Mouse (Mus musculus) kidney, postnatal 14 days (tissue): Measurements from ENCODE around the gene Park7.
A peak's percentile ranks its signal among the peaks of the same experiment; 100 is the strongest.

ENCODE experiments used
- DNase-seq: peaks from one replicate; pipeline ENCODE4 v3.0.0; 2022; ENCODE audit warnings: mixed read lengths

The Park7 gene

DNA sequence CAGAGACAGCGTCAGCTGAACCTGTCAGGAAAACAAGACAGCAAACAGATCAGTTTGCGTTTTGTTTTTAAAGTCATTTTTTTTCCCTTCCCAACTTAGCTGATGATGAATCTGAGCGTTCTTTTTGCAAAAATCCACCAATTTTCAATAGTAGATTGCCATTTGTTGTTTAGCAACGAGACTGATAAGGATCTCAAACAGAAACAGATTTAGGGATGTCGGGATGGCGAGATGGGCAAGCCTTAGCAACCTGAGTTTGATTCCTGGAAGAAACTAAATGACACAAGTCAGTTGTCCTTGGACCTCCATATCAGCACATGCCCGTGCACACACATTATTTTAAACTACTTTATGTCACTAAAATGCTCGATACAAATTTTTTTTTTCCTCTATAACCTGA, 41.6 kb downstream of the Park7 start:
- DNase-seq = no peak

- DNase-seq = peak; percentile 61
Observed at GRCm38 (mm10) chr4:150872139-150872651, 42.0 kb downstream of the Park7 start.

- DNase-seq = peak; percentile 66
Observed at GRCm38 (mm10) chr4:150871392-150872138, 42.7 kb downstream of the Park7 start.

- no peak for DNase-seq
Observed at GRCm38 (mm10) chr4:150870963-150871391, 43.3 kb downstream of the Park7 start.

- DNase-seq = no peak
Observed at GRCm38 (mm10) chr4:150869276-150870197, 44.7 kb downstream of the Park7 start.

- no peak for DNase-seq
Observed at GRCm38 (mm10) chr4:150868859-150869258, 45.4 kb downstream of the Park7 start.

DNA sequence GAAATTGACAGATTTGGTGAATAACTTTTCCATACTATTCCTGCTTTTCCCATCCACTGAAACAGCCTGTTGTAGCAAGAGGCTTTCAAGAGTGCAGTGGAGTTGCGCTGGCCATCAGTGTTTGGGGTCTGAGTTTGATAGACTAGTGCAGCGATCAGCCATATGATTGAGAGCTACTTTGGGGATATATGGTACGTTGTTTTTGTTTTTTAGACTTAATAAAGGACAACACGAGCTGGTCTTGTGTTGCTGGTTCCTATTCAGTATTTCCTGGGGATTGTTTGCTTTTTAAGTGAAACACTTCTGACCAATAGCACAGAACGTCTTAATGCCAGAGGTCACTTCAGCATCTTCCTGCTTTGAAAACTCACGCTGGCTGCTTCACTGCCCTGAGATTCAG, 46.1 kb downstream of the Park7 start:
- DNase-seq = no peak

DNA sequence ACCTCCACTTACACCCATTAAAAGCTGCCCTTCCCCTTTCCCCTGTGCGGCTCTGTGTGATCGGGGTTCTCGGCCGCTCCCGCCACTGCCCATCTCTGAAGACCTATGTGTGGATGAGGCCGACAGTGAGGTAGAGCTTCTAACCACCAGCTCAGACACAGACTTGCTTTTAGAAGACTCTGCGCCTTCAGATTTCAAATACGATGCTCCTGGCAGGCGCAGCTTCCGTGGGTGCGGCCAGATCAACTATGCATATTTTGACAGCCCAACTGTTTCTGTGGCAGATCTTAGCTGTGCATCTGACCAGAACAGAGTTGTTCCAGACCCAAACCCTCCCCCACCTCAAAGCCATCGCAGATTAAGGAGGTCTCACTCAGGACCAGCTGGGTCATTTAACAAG, 47.7 kb downstream of the Park7 start:
- DNase-seq = no peak

- no peak for DNase-seq
Observed at GRCm38 (mm10) chr4:150866069-150866468, 48.2 kb downstream of the Park7 start.

DNA sequence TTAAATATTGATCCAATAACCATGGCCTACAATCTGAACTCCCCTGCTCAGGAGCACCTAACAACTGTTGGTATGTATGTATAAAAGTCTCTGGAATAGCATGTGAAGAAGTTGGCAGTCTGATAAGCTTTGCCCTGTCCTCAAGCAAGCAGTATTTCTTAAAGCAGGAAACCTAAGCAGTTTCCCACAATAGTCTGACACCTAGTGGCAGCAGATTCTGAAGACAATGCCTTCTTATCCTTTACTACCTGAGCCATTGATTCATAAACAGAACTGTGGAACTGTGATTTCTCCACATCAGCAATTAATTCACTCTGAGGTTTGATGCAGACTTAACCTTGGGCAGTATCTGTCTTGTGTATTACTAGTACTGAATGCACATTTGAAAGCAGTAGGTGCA, 48.9 kb downstream of the Park7 start:
- no peak for DNase-seq

DNA sequence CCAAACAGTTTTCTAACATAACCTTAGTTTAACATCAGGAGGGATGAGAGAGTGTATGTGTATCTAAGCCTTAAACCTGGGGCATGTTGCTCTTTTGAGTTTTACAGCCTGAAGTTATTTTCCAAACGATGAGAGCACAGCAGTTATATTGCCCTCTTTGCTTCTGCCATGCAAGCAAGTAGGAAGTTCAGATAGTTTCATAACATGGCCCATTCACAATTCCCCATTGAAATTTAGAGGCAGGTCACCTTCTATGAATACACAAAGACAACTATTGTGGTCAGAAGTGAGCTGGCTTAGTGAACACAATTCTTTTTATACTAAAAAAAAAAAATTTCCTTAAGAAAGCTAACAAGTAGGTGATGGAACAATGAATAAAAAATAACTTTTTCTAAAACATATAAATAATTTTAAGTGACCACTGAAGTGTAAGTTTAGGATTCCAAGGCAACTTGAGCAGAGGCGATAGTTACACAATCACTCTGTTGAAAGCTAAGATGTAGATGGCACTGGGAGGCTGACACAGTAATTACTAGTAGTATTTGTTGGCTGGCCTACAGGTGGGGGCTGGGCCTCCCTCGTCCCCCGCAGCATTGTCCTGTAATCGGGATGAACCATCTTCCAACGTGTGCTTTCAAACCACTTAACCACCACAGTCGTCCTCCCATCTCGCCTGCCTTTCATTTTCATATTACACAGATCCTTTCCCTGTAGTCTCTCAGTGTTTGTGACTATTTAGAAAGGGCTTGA, 51.4 kb downstream of the Park7 start:
- no peak for DNase-seq

- no peak for DNase-seq
Observed at GRCm38 (mm10) chr4:150861161-150861560, 53.1 kb downstream of the Park7 start.

GRCm38 (mm10) chr4:150860526-150860925, 53.7 kb downstream of the Park7 start:
- no peak for DNase-seq

DNA sequence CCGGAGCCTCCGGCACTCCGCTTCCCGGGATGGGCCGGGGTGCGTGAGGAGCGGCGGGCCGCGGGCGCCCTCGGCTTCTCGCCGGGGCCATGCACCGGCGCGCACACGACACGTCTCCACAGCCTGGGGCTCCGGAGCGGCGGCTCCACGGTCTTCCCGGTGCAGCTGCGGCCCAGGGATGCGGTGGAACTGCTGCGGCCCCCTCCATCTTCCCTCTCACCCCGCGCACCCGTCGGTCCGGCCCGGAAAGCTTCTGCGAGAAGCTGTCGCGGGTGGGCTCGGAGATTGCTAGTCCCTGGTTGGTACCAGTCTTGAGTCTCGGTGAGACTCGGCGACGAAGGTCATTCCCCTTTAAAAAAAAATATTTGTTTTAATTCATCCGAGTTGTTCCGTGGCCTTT, 58.9 kb downstream of the Park7 start:
- no peak for DNase-seq

- peak; percentile 97 for DNase-seq
Observed at GRCm38 (mm10) chr4:150854839-150855246, 59.4 kb downstream of the Park7 start.

- DNase-seq = peak; percentile 88
Observed at GRCm38 (mm10) chr4:150853680-150854461, 60.4 kb downstream of the Park7 start, which contains the start of gene Errfi1. Gene Errfi1, plus strand, starts transcription at chr4:150853919.

DNA sequence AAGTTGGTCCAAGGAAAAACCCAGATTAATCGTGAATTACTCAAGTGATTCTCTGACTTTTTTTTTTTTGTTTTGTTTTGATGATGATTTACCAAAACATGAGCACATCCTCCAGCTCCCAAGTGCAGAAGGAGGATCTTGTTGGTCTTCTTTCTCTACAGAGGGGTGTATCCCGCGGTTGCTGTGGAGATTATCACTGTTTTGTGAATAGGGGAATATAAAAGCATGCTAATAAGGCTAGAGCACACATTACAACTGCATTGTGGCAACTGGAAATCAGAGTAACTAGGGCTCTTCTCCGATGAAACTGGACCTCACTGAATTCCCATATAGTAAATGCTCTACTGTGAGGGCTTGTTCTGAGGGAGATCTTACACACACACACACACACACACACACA, 61.8 kb downstream of the Park7 start:
- no peak for DNase-seq

DNA sequence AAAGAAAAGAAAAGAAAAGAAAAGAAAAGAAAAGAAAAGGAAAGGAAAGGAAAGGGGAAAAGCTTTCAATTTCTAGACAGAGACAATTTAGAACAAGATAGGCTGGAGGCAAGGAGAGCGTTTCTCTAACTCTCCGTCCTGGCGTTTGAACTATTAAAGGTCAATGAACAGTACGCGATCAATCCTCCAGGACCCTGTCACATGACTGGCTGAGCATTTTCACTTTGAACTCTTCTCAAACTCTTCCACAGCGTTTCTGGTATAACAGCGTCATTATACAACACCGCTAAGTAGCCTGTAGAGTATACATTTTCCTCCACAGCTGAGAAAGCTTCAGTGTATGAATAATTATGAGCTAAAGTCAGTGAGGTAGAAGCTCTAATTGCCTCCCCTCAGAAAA, 62.2 kb downstream of the Park7 start:
- DNase-seq = no peak

DNA sequence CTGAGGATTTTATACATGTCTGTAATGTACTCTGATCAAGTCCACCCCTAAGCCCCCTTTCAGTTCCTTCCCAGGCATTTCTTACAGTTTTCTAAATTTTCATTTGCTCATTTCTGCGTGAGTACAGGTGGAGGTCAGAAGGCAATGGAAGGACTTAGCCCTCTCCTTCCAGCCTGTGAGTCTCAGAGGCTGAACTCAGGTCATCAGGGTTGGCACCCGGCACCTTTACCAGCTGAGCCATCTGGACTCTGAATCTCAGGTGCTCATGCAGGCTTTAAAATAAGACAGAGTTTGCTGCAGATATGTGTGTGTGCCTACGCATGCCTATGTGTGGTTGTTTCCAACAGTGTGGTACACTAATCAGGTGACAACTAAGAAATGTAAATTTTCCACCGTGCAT, 63.3 kb downstream of the Park7 start:
- DNase-seq = peak; percentile 57

- no peak for DNase-seq
Observed at GRCm38 (mm10) chr4:150849964-150850363, 64.3 kb downstream of the Park7 start.
